Mouse (Mus musculus) megakaryocyte-erythroid progenitor cell, adult 5-6 weeks (primary cell): ENCODE measurements around the gene Robo1. TPM values are rescaled to one million over a fixed set of nuclear protein-coding genes. Genes with fewer than 3 reads are reported as not detected.

Experiments used
- ATAC-seq: replicated peaks from 2 replicates; pipeline ENCODE4 v1.8.0; 2016; ENCODE audit warnings: mild to moderate bottlenecking, inconsistent platforms; ENCODE audit not compliant: severe bottlenecking, poor library complexity, low FRiP score, low TSS enrichment
- total RNA-seq, 2 experiments: library from RNA; stranded (forward) in 1 of 2; stranded (reverse) in 1 of 2; fragments of 200-1000, 215-1000 nt in 1 of 2; fragments of >200 nt in 1 of 2; fragmentation: Nextera tagmentation in 1 of 2; gene quantifications; 2 replicates each; pipeline ENCODE4 v1.2.3; 2014 to 2017

The Robo1 gene
- total RNA-seq, 2 experiments from 2014 or later = not detected

GRCm38 (mm10) chr16:72861707-72862277, 553.7 kb downstream of the Robo1 start:
- no peak for ATAC-seq

DNA sequence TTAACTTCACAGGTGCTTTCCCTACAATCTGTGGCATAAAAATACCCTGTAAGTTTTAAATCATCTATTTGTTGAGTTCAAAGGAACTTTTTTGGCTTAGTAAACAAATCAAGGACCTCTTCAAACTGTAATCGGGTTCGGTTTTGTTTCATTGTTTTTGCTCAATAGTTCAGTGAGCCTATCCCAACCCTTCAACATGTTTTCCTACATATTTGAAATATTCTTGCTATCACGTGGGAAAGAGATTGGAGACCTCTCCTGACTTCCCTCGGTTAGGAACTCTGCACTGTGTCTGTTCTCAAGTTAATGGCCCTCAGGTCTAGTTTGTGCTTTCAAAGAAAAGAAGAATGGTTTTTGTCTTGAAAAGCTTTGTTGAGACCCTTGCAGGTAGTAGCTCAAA, 557.9 kb downstream of the Robo1 start:
- no peak for ATAC-seq

- ATAC-seq = no peak
These were observed 567.0 kb downstream of the Robo1 start for GRCm38 (mm10) chr16:72874934-72875732.

DNA sequence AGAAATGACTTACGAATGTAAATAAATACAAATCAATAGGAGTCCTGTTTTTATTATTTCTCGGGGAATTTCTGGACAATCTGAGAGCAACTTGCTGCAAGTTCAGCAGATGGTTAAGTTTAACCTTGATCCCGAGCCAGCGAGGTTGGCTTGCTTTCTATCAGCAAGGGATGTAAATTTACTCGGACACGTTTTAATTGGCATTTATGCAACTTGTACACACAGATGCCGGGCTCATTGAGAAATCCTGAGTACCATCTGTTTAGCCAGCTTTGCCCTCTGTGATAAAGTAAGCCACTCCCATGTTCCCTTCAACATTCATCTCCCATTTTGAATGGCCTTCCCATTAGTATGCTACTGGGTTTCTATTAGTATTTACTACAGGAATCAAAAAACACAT, 580.0 kb downstream of the Robo1 start:
- no peak for ATAC-seq

- ATAC-seq = no peak
These were observed 581.3 kb downstream of the Robo1 start for GRCm38 (mm10) chr16:72889401-72889800.

DNA sequence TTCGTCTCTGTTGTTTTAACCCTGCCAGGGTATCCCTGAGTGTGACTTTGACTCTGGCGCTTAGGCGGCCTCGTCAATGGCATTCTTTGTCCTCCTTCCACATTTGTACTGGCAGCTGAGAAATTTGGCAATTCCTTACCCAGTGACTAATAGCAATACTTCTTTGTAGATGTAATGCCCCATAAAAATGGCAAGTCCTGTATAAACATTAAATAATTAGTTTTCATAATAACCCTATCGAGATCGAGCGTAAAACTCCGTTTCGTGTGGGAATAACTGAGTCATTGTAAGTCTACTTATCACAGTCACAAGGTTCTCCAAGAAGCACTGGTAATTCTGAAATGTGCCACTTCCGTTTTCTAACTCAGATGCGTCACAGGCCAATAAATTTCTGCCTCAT, 589.0 kb downstream of the Robo1 start:
- no peak for ATAC-seq

- no peak for ATAC-seq
These were observed 600.8 kb downstream of the Robo1 start for GRCm38 (mm10) chr16:72908895-72909294.

- ATAC-seq = no peak
These were observed 605.0 kb downstream of the Robo1 start for GRCm38 (mm10) chr16:72913134-72913533.

DNA sequence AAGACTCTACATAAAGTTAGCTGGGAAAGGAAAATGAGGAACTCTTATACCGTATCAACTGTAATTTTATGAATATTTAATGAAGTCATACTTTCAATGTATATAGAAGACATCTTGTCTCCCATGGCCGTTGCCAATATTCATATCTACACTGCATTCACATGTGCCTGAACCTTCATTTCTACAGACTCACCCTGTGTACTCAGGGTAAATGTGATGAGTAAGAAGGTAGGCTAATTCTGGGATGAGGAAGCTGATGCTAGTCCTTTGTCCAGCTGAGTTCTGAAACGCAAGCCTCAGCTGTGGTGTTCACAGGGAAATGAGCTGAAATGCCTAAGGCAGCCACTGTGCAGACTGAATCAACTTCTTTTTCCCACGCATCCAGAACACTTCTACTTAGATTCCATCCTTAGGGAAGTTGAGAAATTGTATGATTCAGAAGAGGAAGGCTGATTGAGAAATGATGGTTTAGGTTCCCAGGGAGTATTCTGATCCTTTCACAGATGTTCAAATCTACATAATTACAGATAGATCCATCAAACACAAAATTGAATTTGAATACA, 606.0 kb downstream of the Robo1 start:
- ATAC-seq = no peak

DNA sequence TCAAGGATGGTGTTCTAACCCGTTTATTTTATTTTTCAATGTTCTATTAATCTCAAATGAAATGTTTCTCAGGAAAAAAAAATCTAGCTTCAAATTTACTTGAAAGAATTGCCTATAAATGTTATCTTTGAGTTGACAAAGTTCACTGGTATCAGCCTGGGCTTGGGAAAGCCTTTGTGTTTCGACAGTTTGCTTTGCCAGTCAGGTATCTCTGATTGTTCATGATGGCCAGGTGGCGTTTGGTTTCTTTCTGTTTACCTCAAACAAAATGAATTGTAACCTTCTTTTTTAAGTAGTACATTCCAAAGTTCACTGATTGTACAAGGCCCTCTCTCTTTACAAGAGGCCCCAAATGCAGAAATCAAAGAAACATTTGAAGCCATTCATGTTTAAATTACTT, 611.9 kb downstream of the Robo1 start:
- no peak for ATAC-seq

DNA sequence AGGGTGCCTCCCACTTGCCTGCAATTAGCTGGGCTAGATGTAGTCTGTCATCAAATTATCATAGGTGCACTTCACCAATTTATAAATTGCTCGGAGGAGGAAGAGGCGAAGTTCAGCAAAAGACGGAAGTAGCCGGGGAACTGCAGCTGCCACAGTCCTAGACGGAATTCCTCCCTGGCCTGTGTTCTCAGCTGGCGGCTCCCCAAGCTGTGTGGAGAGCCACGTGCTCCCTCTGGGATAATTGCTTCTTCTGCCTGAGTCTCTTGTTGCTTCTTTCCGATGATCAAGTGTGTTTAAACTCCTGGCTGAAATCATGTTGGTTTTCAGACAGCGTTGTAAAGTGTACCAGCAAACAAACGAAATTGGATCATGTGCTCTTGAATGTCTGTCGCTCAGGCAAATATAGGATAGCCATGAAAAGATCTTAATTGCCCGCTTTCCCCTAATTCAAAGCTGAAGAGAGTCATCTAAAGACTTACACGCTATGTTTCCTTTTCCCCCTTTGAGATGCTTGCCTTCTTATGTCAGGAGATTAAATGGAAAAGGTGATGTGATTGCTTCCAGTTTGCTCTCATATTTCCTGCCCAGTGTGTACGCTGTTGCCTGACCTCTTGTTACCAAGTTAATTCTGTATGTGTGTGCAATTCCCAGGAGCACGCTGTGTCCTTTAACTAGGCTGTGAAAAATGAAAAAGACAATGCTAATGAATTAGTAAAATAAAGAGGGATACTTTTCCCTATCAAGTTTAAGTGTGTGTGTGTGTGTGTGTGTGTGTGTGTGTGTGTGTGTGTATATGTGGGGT, 616.5 kb downstream of the Robo1 start:
- no peak for ATAC-seq

- no peak for ATAC-seq
These were observed 620.5 kb downstream of the Robo1 start for GRCm38 (mm10) chr16:72928525-72929122.

DNA sequence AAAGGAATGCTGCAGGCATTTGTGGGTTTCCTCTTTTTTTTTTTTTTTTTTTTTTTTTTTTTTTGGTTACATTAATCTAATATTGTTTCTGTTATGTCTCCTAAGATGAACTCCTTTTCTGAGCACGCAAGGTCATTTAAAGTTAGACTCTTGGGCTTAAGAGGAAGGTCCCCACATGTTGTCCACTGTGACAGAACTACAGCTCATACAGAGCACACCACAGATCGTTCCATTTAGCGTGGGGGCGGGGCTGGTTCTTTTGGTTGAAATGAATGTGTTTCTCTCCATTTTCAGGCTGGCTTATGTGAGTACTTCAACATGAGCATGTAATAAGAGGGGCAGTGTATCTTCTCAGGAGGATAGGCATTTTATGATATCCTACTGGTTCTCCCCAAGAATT, 622.8 kb downstream of the Robo1 start:
- ATAC-seq = no peak

GRCm38 (mm10) chr16:72934908-72935307, 626.8 kb downstream of the Robo1 start:
- ATAC-seq = no peak

GRCm38 (mm10) chr16:72937183-72937582, 629.1 kb downstream of the Robo1 start:
- no peak for ATAC-seq

- no peak for ATAC-seq
These were observed 631.8 kb downstream of the Robo1 start for GRCm38 (mm10) chr16:72939862-72940261.

GRCm38 (mm10) chr16:72940786-72941185, 632.7 kb downstream of the Robo1 start:
- no peak for ATAC-seq

DNA sequence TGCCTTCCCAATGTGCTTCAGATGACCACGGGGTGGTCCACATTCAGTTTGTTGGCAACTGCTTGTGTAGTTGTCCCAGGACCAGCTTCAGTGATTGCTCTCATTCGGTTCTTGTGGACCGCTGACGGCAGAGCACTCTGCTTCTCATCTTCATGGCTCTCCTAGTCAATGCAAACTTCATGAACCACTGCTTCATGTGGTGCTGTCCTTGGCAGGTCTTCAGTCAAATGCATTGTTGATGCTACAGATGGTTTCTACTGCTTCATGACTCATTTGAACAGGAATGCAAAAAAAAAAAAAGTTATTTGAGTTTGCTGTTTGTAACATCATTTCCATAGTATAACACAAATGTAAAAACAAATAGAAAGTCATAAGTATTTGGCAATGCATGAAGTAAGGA, 636.3 kb downstream of the Robo1 start:
- ATAC-seq = no peak

DNA sequence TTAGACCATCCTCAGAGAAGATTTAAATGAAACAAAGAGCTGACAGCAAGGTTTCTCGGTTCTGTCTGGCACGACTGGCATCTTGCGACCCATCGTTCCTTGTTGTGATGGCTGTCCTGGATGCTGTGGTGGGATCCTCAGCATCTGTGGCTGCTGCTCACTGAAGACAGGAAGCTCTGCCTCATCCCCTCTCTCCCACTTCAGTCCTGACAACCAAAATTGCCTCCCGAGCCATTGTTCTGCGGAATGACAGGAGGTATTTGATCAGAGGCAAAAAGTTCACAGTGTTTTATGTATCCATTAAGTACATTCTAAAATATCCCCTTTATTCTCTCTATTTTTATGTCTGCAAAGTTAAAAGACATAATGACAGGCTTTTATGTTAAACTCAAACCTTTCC, 643.9 kb downstream of the Robo1 start:
- no peak for ATAC-seq
